Mouse (Mus musculus): ENCODE measurements at regions not wholly inside any gene's neighbourhood (a gene's known extent, or its start where the extent isn't known, plus 50 kb on each side); places are given as distances from the start of the nearest gene placed in this dataset.
A peak's percentile ranks its signal among the peaks of the same experiment; 100 is the strongest.

DNA sequence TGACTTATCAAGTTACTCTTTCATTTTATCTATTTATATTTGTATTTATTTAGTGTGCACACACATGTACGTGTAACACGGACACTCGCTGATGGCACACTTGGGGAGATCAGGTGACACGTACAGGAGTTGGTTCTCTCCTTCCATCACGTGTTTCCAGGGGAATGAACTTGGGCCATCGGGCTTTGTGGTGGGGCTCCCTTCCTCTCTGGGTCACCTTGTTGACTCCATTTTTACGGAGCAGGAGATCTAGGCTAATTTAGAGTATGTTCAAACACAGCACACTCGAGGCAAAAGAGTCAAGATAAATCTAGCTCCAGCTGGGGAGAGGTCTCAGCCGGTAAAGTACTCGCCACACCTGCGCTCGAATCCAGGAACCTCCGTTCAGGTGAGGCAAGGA lies 84.1 kb upstream of the Plekha5 start:
- H3K27me3 ChIP-seq: no peaks in the 10 kb centered on the region
- H3K27ac ChIP-seq (replicated peaks): no peak overlapping the region
- no peak overlapping the region for H3K4me2 ChIP-seq (replicated peaks)
- WGBS: 86% methylated on average over 13 of the region's 13 CpGs
- H3K4me3 ChIP-seq: no peak overlapping the region
- no peak overlapping the region for H3K9ac ChIP-seq (replicated peaks)
- ATAC-seq (replicated peaks): no peak
- no peaks in the 10 kb centered on the region for H3K36me3 ChIP-seq
- peaks cover 24% of the 10 kb centered on the region for H3K4me1 ChIP-seq
- H3K9me3 ChIP-seq: no peaks in the 10 kb centered on the region

DNA sequence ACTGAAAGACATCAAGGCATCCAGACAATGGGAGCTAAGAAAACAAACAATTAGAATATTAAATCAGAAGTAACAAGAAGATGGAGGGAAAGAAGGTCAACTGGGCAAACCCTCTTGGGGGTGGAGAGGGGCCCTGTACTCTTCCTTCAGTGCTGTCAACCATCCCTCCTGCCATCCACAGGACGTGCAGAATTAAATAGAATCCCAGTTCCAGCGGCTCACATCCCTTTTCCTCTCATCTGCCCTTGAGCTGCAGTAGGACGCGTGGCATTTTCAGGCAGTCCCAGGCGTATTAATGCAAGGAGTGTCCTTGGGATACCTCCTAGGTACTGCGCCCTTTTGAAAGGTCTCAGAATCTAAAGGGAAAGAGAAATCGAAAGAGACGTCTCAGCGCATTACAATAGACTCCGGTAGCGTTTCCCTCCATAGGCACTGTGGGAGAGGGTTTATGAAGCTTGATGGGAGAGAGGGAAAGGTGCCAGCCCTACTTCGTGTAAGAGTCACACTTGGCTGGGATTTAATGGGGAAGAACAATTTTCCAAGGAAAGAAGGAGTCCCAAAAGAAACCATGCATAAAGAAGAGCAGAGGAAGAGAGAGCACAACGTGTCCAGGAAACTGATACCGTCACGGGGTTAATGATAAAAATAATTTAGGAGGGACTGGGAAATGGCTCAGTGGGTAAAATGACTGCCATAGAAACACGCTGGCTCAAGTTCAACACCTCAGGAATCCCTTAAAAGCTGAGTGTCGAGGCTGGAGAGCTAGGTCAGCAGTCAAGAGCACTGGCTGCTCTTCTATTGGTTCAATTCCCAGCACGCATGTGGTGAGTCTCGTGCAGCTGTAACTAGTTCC lies 85.7 kb upstream of the Plekha5 start:
- WGBS: 14% methylated on average over 19 of the region's 19 CpGs
- Histone ChIP-seq H3K4me1 (peaks cover 24% of the 10 kb centered on the region), H3K27ac (replicated peaks) (no peak overlapping the region), H3K27me3 (no peaks in the 10 kb centered on the region), H3K36me3 (no peaks in the 10 kb centered on the region), H3K4me3 (peak overlapping the region; percentile 30), H3K9me3 (no peaks in the 10 kb centered on the region), H3K9ac (replicated peaks) (peak overlapping the region; percentile 35; the same call in 1 of the 2 replicates), H3K4me2 (replicated peaks) (peak overlapping the region; percentile 48)
- 0 out of 2 replicates have a peak, but pooled peaks have one; percentile 39 for ATAC-seq (replicated peaks)

DNA sequence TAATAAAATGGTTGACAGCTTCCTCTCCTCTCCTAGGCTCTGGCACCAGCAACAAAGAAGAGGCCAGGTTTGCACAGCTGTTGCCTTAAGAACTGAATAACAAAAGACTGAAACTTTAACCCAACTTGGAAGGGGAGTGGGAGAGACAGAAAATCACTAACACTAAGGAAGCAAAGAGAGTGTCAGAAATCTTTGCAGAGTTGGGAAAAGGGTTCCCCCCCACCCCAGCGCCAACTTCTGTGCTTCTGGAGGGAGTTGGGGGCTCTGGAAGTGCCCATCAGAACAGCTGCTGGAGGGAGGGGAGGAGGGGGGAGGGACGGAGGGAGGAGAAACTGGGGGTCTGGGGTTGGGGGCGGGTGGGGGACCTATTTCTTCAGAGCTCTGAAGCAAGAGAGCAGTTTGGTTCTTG lies 86.8 kb upstream of the Plekha5 start:
- no peak overlapping the region for H3K4me3 ChIP-seq
- H3K9me3 ChIP-seq: no peaks in the 10 kb centered on the region
- H3K27me3 ChIP-seq: no peaks in the 10 kb centered on the region
- H3K9ac ChIP-seq (replicated peaks): no peak overlapping the region
- H3K4me2 ChIP-seq (replicated peaks): peak overlapping the region; percentile 48; the same call in 1 of the 2 replicates
- 0% methylated on average over 2 of the region's 3 CpGs for WGBS
- no peak for ATAC-seq (replicated peaks)
- H3K36me3 ChIP-seq: no peaks in the 10 kb centered on the region
- H3K4me1 ChIP-seq: peaks cover 24% of the 10 kb centered on the region
- no peak overlapping the region for H3K27ac ChIP-seq (replicated peaks)

DNA sequence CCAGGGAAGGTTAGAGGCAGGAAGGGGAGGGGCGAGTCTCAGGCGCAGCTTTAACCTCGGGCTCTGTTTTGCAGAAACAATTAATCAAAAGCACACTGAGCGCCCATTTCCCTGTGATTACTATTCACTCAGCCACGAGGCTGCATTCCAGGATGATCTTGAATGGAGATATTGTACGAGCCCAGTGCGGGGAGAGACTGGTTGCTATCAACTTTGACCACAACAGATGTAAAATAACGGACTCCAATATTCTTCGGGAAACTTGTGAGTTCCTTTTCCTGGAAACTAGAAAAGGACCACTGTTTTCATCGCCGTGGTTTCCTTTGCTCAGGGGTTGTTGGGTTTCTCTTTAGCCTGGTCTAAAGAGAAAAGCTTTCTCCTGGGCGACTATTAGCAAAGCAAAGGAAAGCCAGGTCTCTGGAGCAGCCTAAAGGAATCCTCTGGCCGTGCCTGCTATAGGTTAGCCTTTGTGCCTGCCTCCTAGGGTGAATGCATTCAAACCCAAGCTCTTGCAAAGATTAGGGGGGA lies 87.4 kb upstream of the Plekha5 start:
- H3K9me3 ChIP-seq: no peaks in the 10 kb centered on the region
- peak overlapping the region; percentile 30 for H3K4me2 ChIP-seq (replicated peaks)
- H3K4me1 ChIP-seq: peaks cover 24% of the 10 kb centered on the region
- H3K9ac ChIP-seq (replicated peaks): no peak overlapping the region
- 2% methylated on average over 13 of the region's 13 CpGs for WGBS
- no peaks in the 10 kb centered on the region for H3K36me3 ChIP-seq
- peak; percentile 35; the same call in 1 of the 2 replicates for ATAC-seq (replicated peaks)
- H3K4me3 ChIP-seq: no peak overlapping the region
- peak overlapping the region; percentile 44 for H3K27ac ChIP-seq (replicated peaks)
- no peaks in the 10 kb centered on the region for H3K27me3 ChIP-seq

DNA sequence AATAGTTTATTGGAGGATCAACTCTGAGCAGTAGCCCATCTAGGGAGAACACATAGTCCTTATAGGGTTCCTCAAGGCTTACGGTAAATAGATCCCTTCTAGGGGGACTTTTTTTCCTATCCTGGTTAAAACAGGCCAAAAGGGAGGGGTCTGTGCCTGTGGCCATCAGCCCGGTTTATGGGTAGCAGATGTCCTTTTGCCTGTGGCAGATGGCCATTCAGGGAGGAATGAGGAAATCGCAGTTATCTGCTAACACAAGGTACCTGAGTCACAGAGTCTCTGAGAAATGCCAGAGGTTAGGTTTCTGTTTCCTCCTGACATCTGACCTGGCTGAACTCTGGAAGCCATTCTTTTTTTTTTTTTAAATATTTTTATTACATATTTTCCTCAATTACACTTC lies 90.5 kb upstream of the Plekha5 start:
- Histone ChIP-seq H3K9me3 (no peaks in the 10 kb centered on the region), H3K9ac (replicated peaks) (no peak overlapping the region), H3K36me3 (no peaks in the 10 kb centered on the region), H3K27me3 (no peaks in the 10 kb centered on the region), H3K4me3 (no peak overlapping the region), H3K4me1 (peaks cover 21% of the 10 kb centered on the region), H3K27ac (replicated peaks) (no peak overlapping the region), H3K4me2 (replicated peaks) (no peak overlapping the region)
- 85% methylated on average over 3 of the region's 3 CpGs for WGBS
- ATAC-seq (replicated peaks): no peak

DNA sequence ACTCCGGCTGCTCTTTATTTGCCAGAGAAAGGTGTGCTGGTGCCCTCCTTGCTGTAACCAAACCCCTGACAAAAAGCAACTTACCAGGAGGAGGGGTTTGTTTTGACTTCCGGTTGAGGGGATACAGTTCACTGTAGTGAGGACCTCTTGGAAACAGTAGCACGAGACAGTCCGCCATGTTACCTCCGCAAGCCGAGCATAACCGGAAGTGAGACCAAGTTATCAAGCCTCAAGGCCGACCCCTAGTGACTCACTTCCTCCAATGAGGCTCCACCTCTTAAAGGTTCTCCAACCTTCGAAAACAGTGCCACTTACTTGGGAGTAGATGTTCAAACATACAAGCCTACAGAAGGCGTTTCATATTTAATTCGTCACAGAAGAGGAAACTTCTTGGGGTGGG lies 115.2 kb upstream of the Plekha5 start:
- Histone ChIP-seq H3K4me2 (replicated peaks) (no peak overlapping the region), H3K9me3 (no peaks in the 10 kb centered on the region), H3K27me3 (no peaks in the 10 kb centered on the region), H3K4me1 (no peaks in the 10 kb centered on the region), H3K27ac (replicated peaks) (no peak overlapping the region), H3K36me3 (no peaks in the 10 kb centered on the region), H3K9ac (replicated peaks) (no peak overlapping the region), H3K4me3 (no peak overlapping the region)
- no peak for ATAC-seq (replicated peaks)
- WGBS: 96% methylated on average over 11 of the region's 11 CpGs

DNA sequence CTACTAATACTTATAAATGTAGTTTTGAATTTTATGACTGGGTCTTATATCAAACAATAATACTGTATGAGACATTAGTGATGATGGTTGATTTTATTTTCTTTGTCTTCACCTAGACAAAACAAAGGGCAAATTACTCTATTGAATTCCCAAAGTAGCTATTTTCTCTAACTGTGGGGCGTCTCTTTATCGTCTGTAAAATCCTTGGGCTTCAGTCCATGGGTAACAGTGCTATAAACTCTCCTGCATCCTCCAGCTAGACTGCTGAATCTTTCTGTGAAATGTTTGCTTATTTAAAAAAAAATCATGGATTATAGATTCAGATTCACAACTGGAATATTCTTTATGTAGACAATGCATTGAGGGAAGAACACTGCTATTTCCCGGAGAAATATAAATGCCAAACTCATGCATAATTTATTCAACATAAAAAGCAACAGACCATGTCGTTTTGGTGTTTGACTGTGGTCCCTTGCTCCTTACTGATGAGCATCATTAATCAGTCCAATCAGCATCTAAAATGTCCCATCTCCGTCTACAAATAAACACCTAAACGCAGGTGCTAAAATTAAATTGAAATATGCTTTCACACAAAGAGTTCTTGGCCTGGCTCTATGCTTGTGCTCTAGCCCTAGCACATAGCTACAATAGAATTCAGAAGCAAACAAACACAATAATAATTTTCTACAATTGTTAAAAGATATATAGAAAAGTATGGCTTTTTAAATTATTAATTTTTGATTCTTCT lies 116.9 kb upstream of the Plekha5 start:
- Histone ChIP-seq H3K27me3 (no peaks in the 10 kb centered on the region), H3K4me1 (no peaks in the 10 kb centered on the region), H3K4me2 (replicated peaks) (no peak overlapping the region), H3K4me3 (no peak overlapping the region), H3K9ac (replicated peaks) (no peak overlapping the region), H3K27ac (replicated peaks) (no peak overlapping the region), H3K9me3 (no peaks in the 10 kb centered on the region), H3K36me3 (no peaks in the 10 kb centered on the region)
- no peak for ATAC-seq (replicated peaks)
- 69% methylated on average over 6 of the region's 6 CpGs for WGBS

DNA sequence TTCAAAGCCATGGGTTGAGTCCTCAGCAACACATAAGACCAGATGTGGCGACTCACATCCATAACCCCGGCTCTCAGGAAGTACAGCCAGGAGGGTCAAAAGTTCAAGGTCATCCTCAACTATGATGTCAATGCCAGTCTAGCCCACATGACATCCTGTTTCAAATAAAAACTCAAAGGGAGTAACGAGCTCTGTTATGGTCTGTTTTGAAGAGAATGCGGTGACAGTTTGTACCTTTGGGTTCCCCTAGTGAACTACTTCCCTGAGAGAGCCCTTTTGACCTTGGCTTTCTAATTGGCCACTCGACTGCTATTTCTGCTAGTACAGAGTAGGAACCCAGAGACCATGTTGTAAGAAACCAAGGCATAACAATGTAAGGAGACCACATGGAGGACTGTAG lies 119.7 kb upstream of the Plekha5 start:
- Histone ChIP-seq H3K9ac (replicated peaks) (no peak overlapping the region), H3K9me3 (no peaks in the 10 kb centered on the region), H3K4me2 (replicated peaks) (no peak overlapping the region), H3K27me3 (no peaks in the 10 kb centered on the region), H3K36me3 (no peaks in the 10 kb centered on the region), H3K4me1 (peaks cover 6% of the 10 kb centered on the region), H3K27ac (replicated peaks) (no peak overlapping the region), H3K4me3 (no peak overlapping the region)
- ATAC-seq (replicated peaks): no peak
- WGBS: 86% methylated on average over 5 of the region's 5 CpGs

DNA sequence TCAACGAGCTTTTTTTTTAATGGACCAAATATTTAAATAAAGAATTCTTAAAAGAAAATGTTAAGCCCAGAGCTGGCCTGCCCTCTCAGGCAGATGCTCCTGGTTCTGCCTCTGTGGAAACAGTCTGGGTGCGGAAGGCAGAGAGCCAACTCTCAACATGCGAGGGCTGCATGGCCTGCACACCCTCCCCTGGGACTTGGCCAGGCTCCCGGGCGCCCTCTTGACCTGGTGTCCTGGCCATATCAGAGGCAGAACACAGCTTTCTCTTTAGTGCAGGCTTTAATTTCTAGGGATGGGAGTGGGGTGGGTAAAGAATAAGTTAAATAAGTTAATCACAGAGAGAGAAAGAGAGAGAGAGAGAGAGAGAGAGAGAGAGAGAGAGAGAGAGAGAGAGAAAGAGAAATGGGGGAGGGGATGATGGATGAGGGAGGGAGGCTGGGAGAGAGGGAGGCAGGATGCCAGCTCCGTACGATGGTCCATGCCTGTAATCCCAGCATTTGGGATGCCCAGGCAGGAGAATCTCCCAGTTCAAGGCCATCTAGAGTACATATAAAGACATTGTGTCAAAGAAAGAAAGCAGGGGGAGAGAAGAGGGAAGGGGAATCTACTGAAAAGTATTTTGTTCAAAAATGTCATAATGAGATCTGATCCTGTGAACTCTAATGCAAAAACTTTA lies 123.2 kb upstream of the Plekha5 start:
- Histone ChIP-seq H3K4me2 (replicated peaks) (no peak overlapping the region), H3K4me1 (peaks cover 15% of the 10 kb centered on the region), H3K9me3 (no peaks in the 10 kb centered on the region), H3K36me3 (no peaks in the 10 kb centered on the region), H3K27ac (replicated peaks) (no peak overlapping the region), H3K4me3 (no peak overlapping the region), H3K27me3 (no peaks in the 10 kb centered on the region), H3K9ac (replicated peaks) (no peak overlapping the region)
- ATAC-seq (replicated peaks): peak; percentile 54; the same call in 1 of the 2 replicates
- WGBS: 48% methylated on average over 7 of the region's 7 CpGs

DNA sequence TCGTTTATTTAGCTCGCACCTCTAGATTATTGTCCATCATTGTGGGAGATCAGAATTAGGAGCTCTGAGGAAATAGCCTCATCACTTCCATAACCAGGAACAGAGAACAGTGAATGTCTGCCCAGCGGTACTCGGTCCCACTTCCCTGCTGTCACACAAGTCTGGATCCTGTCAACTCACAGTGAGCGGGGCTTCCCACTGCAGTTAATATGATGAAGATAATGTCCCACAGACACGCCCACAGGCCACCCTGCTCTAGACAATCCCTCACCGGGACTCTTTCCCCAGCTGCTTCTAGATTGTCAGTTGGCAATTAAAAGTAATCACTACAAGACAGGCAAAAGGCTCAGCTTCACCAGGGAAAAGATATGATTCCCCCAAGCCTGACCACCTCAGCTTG lies 124.2 kb upstream of the Plekha5 start:
- no peak overlapping the region for H3K27ac ChIP-seq (replicated peaks)
- H3K36me3 ChIP-seq: no peaks in the 10 kb centered on the region
- H3K4me1 ChIP-seq: peaks cover 15% of the 10 kb centered on the region
- no peak overlapping the region for H3K4me3 ChIP-seq
- 69% methylated on average over 7 of the region's 7 CpGs for WGBS
- no peak overlapping the region for H3K4me2 ChIP-seq (replicated peaks)
- H3K27me3 ChIP-seq: no peaks in the 10 kb centered on the region
- H3K9ac ChIP-seq (replicated peaks): no peak overlapping the region
- no peaks in the 10 kb centered on the region for H3K9me3 ChIP-seq
- no peak for ATAC-seq (replicated peaks)

DNA sequence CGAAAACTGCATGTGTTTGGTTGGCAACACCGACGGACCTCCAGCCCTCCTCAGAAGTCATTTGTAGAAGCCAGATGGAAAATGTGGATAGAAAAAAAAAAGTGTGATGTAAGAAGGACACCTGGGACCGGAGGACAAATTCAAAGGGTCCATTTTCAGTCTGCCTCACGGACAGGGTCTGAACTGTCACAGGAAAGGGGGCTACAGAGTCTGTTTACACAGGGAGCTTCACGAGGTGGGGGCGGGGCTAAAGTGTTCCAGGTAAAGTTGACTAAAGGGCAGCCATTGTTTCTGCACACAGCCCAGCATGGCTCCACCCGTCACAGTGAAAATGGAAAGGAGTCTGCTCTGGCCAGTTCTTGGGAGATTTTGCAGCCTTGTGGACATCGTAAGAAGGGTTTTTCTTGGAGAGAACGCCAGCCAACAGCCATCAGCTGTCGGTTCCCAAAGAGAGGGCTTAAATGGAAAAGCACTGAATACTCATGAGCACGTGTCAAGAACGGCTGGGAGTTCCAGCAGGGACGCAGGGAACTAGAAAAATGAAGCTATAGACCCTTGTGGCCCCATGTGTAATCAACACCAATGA lies 125.8 kb upstream of the Plekha5 start:
- Histone ChIP-seq H3K4me2 (replicated peaks) (peak overlapping the region; percentile 24), H3K4me3 (0 out of 2 replicates have a peak overlapping the region, but pooled peaks have one; percentile 7), H3K9ac (replicated peaks) (no peak overlapping the region), H3K27ac (replicated peaks) (peak overlapping the region; percentile 56), H3K27me3 (no peaks in the 10 kb centered on the region), H3K4me1 (peaks cover 15% of the 10 kb centered on the region), H3K36me3 (no peaks in the 10 kb centered on the region), H3K9me3 (no peaks in the 10 kb centered on the region)
- 35% methylated on average over 14 of the region's 14 CpGs for WGBS
- peak; percentile 74 for ATAC-seq (replicated peaks)
